Mouse (Mus musculus) small intestine, adult 2 months (tissue): Measurements from ENCODE around the gene Akap1.
"Not testable (repeated sequence)": the region's sequence is repeated elsewhere in the genome, so short reads cannot be mapped to it uniquely, and the experiment has no call there.

Source experiments
- CTCF ChIP-seq: fragments of 200-500 bp; IDR thresholded peaks from 2 replicates; pipeline ENCODE4 v1.5.1; 2012; ENCODE audit warnings: low read depth, mild to moderate bottlenecking, control low read depth, inconsistent platforms, low read length, moderate library complexity, mixed read lengths; ENCODE audit not compliant: insufficient replicate concordance, insufficient read length; ENCODE audit errors: extremely low read depth
- POLR2A ChIP-seq: fragments of 200-500 bp; IDR thresholded peaks from 2 replicates; pipeline ENCODE4 v1.6.1; 2012; ENCODE audit warnings: low read depth, mild to moderate bottlenecking, control low read depth, inconsistent platforms, low read length, moderate library complexity

- TF ChIP-seq POLR2A, CTCF: not testable (repeated sequence)
Observed at GRCm38 (mm10) chr11:88895235-88895634, 30.8 kb upstream of the Akap1 start.
